Mouse (Mus musculus) neural tube, embryonic 10.5 days (tissue): ENCODE results near the gene Gm3448.

Experiments used
- DNase-seq: peaks from one replicate; pipeline ENCODE4 v3.0.0-alpha.2; 2017; ENCODE audit warnings: low spot score; ENCODE audit errors: extremely low spot score

Gene Gm3448

DNA sequence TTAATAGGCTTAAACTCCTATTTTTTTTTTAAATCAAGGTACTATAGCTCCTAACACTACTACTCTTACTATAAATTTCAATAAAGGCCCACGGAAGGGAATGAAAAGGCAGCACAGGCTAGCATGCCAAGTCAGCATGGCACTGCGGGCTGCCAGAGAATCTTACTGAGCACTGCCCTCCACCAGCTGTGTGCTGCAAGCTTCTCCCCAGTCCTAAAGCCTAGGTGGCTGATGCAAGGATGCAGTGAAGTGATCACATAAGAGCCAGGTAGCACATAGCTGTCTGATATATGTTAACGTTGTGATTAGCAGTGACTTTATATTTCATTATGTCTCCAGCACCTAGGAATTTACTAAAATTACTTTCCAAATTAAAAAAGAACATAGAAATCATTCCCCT lies 81.4 kb downstream of the Gm3448 start:
- no peak for DNase-seq

DNA sequence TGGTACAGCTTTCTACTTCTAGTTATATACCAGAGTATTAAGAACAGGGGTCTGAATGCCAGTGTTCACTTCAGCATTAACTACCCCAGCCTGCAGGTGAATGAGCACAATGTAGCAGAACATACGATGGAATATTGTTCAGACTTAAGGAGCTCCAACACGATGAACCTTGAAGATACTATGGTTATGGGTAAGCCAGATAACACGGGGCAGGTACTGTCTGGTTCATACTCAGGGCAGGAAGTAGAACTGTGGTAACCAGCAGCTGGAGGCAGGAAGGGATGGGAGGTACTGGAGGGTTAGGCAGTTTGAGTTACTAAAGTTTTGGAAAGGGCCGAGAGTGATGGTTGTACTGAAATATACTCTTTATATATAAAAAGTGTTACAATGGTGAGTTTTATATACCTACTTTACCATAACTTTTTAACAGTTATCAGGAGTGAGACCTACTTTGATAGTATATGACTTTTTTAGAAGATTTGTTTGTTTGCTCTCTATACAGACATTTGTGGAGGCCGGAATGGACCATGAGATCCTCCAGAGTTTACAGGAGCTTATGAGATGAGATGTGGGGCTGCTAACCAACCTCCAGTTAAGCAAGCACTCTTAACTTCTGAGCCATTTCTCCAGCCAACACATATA lies 82.5 kb downstream of the Gm3448 start:
- no peak for DNase-seq

DNA sequence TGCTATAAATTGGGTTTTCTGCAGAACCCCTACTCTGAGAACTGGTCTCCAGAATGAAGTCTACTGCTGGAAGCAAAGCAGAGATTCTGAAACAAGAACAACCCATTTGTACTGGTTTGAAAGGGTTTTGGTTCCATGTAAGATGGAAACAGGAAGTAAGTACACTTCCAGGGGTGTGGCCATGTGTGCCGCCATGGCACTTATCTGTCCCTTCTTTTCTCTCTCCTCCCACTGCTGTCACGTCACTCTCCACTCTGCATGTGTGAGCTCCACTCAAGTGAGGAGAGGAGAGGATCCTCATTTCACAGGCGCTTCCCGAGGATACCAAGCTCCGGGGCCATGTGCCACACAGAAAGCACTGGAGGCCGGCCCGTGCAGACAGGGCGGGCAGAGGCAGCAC lies 87.9 kb downstream of the Gm3448 start:
- DNase-seq, result no peak

DNA sequence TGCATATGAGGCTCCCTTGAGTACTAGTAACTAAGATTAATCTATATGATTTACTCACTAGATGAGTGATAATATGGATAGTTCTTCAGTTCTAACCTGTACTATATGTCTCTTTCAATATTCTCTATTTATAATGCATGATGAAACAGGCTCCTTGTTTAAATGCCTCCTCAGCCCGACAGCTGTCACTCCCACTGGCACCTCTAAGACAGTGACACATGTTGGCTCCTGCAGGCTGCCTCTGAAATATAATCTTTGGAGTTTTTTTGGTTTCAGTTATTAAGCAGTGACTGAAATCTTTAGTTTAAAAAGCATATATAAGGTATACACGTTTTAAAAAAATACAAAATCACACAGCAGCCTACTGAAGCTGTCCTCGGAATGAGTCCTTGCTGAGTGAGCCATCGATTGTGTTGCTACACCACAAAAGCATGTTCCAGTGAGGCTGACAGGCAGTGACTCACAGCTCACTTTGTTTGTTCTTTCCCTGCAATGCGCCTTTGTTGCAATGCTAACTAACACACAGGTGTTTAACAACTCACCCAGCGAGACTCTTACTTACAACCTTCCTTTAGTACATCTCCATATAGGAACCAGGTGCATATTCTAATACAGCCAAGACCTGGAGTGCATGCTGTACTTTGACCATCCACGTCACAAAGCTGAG lies 92.0 kb downstream of the Gm3448 start:
- DNase-seq, result no peak
